Mouse (Mus musculus) spleen, adult 2 months (tissue): ENCODE measurements around the gene Hps5. TPM values are rescaled to one million over a fixed set of nuclear protein-coding genes. Genes with fewer than 3 reads are reported as not detected.
"Not testable (repeated sequence)": the region's sequence is repeated elsewhere in the genome, so short reads cannot be mapped to it uniquely, and the experiment has no call there.

Experiments
- DNase-seq, 2 experiments: peaks; one replicate each; pipeline versions ENCODE4 v3.0.0 to v3.0.0-alpha.2; 2012 to 2021; ENCODE audit warnings: low spot score in 2 of 2, low read depth in 1 of 2
- H3K27ac ChIP-seq: fragments of 200-500 bp; 2 replicates; pipeline ENCODE4 v1.5.1; 2012; ENCODE audit warnings: low read length, inconsistent platforms; ENCODE audit not compliant: insufficient read depth
- H3K27me3 ChIP-seq: fragments of 200-500 bp; 2 replicates; pipeline ENCODE4 v1.6.1; 2012; ENCODE audit warnings: mild to moderate bottlenecking, moderate library complexity, low read length, inconsistent platforms; ENCODE audit not compliant: control insufficient read depth, insufficient read depth
- H3K36me3 ChIP-seq: fragments of 200-500 bp; 2 replicates; pipeline ENCODE4 v1.6.1; 2012; ENCODE audit warnings: mild to moderate bottlenecking, low read length, inconsistent platforms; ENCODE audit not compliant: control insufficient read depth, insufficient read depth
- H3K4me1 ChIP-seq: fragments of 200-500 bp; 2 replicates; pipeline ENCODE4 v1.6.1; 2011; ENCODE audit warnings: inconsistent platforms; ENCODE audit not compliant: control insufficient read depth, insufficient read depth, insufficient read length
- H3K4me3 ChIP-seq: fragments of 200-500 bp; 2 replicates; pipeline ENCODE4 v1.5.1; 2011; ENCODE audit warnings: mild to moderate bottlenecking, inconsistent platforms; ENCODE audit not compliant: insufficient read depth, insufficient read length; ENCODE audit errors: extremely low read depth
- CTCF ChIP-seq: fragments of 200-500 bp; IDR thresholded peaks from 2 replicates; pipeline ENCODE4 v1.5.1; 2011; ENCODE audit warnings: mild to moderate bottlenecking, inconsistent platforms; ENCODE audit not compliant: insufficient read depth, insufficient read length, insufficient replicate concordance; ENCODE audit errors: extremely low read depth
- POLR2A ChIP-seq: fragments of 200-500 bp; IDR thresholded peaks from 2 replicates; pipeline ENCODE4 v1.6.1; 2011; ENCODE audit warnings: low read depth, low read length, inconsistent platforms
- WGBS: fragments of 180-500 bp; shearing (Covaris S2); methylation state at CpG from one replicate; pipeline ENCODE4 v1.1.7; 2018; 5-methylcytosine and 5-hydroxymethylcytosine counted together
- polyA plus RNA-seq: library from polyadenylated mRNA; depleted of rRNA; stranded (reverse); fragments of >200 nt; gene quantifications from 2 replicates; pipeline ENCODE4 v1.2.3, GENCODE M21; 2012

The Hps5 gene
- polyA plus RNA-seq, 1 experiment: 20.3 TPM

- WGBS: 93% methylated on average over 2 of the region's 2 CpGs
- Histone ChIP-seq H3K4me3 (no peak overlapping the region), H3K27me3 (no peaks in the 10 kb centered on the region), H3K36me3 (peaks cover 2% of the 10 kb centered on the region; the same call in 1 of the 2 replicates), H3K27ac (no peak overlapping the region), H3K4me1 (peaks cover 6% of the 10 kb centered on the region; the same call in 1 of the 2 replicates)
- TF ChIP-seq CTCF (no peak), POLR2A (no peak)
- no peak for DNase-seq
Observed at GRCm38 (mm10) chr7:46827803-46828184, 31.9 kb upstream of the Hps5 start.

GRCm38 (mm10) chr7:46827046-46827802 is 31.4 kb upstream of the Hps5 start:
- Histone ChIP-seq H3K36me3 (peaks cover 7% of the 10 kb centered on the region), H3K4me3 (no peak overlapping the region), H3K27ac (no peak overlapping the region), H3K27me3 (no peaks in the 10 kb centered on the region), H3K4me1 (peaks cover 6% of the 10 kb centered on the region; the same call in 1 of the 2 replicates)
- no peak for DNase-seq
- no peak for TF ChIP-seq POLR2A
- TF ChIP-seq CTCF: no peak
- 86% methylated on average over 20 of the region's 20 CpGs for WGBS

- 93% methylated on average over 15 of the region's 15 CpGs for WGBS
- peaks cover 34% of the 10 kb centered on the region for H3K36me3 ChIP-seq
- not testable (repeated sequence) for DNase-seq, H3K4me1 ChIP-seq, H3K27me3 ChIP-seq, H3K27ac ChIP-seq, H3K4me3 ChIP-seq
Observed at GRCm38 (mm10) chr7:46820876-46821632, 25.2 kb upstream of the Hps5 start.

- Histone ChIP-seq H3K4me3 (no peak overlapping the region), H3K27me3 (no peaks in the 10 kb centered on the region), H3K36me3 (peaks cover 37% of the 10 kb centered on the region), H3K27ac (no peak overlapping the region), H3K4me1 (no peaks in the 10 kb centered on the region)
- no peak for TF ChIP-seq CTCF
- TF ChIP-seq POLR2A: no peak
- WGBS: 91% methylated on average over 4 of the region's 4 CpGs
- DNase-seq: no peak
Observed at GRCm38 (mm10) chr7:46814012-46814411, 18.1 kb upstream of the Hps5 start.

GRCm38 (mm10) chr7:46810325-46810724 is 14.5 kb upstream of the Hps5 start:
- no peak overlapping the region for H3K4me3 ChIP-seq
- peaks cover 31% of the 10 kb centered on the region for H3K36me3 ChIP-seq
- TF ChIP-seq POLR2A (no peak), CTCF (no peak)
- H3K27ac ChIP-seq: no peak overlapping the region
- WGBS: 93% methylated on average over 6 of the region's 6 CpGs
- no peaks in the 10 kb centered on the region for H3K4me1 ChIP-seq
- H3K27me3 ChIP-seq: no peaks in the 10 kb centered on the region
- no peak for DNase-seq

- no peak overlapping the region for H3K4me3 ChIP-seq
- peaks cover 5% of the 10 kb centered on the region; the same call in 1 of the 2 replicates for H3K4me1 ChIP-seq
- no peaks in the 10 kb centered on the region for H3K36me3 ChIP-seq
- TF ChIP-seq CTCF (no peak), POLR2A (no peak)
- 41% methylated on average over 6 of the region's 6 CpGs for WGBS
- no peaks in the 10 kb centered on the region for H3K27me3 ChIP-seq
- DNase-seq: no peak
- H3K27ac ChIP-seq: no peak overlapping the region
Observed at GRCm38 (mm10) chr7:46796779-46797178, 915 bp upstream of the Hps5 start.

- H3K4me1 ChIP-seq: peaks cover 5% of the 10 kb centered on the region; the same call in 1 of the 2 replicates
Observed at GRCm38 (mm10) chr7:46796206-46796679, 379 bp upstream of the Hps5 start.

More at GRCm38 (mm10) chr7:46796206-46796679, 379 bp upstream of the Hps5 start:
- WGBS: under 1% methylated on average over 31 of the region's 31 CpGs
- no peaks in the 10 kb centered on the region for H3K36me3 ChIP-seq
- H3K27me3 ChIP-seq: no peaks in the 10 kb centered on the region
- peak overlapping the region; percentile 88 for H3K4me3 ChIP-seq
- H3K27ac ChIP-seq: peak overlapping the region; percentile 95; the same call in 1 of the 2 replicates
- no peak for DNase-seq
- TF ChIP-seq POLR2A (no peak), CTCF (no peak)
